Mouse (Mus musculus) C2C12 (cell line): ENCODE data around the gene Diras1.

Experiments used
- CEBPB ChIP-seq: IDR thresholded peaks from one replicate; pipeline ENCODE4 v1.6.1; 2011; ENCODE audit warnings: low read depth, mild to moderate bottlenecking, control low read depth, moderate library complexity
- CTCF ChIP-seq: IDR thresholded peaks from one replicate; pipeline ENCODE4 v1.5.1; 2011; ENCODE audit not compliant: control insufficient read depth, insufficient read depth, insufficient read length
- MAX ChIP-seq: IDR thresholded peaks from one replicate; pipeline ENCODE4 v1.6.1; 2011; ENCODE audit warnings: mild to moderate bottlenecking, control low read depth
- MYOD1 ChIP-seq: IDR thresholded peaks from one replicate; pipeline ENCODE4 v1.6.1; 2011; ENCODE audit warnings: low read depth; ENCODE audit not compliant: control insufficient read depth, insufficient read length
- USF1 ChIP-seq: IDR thresholded peaks from one replicate; pipeline ENCODE4 v1.6.1; 2011; ENCODE audit warnings: low read depth, mild to moderate bottlenecking, control low read depth, moderate library complexity

DNA sequence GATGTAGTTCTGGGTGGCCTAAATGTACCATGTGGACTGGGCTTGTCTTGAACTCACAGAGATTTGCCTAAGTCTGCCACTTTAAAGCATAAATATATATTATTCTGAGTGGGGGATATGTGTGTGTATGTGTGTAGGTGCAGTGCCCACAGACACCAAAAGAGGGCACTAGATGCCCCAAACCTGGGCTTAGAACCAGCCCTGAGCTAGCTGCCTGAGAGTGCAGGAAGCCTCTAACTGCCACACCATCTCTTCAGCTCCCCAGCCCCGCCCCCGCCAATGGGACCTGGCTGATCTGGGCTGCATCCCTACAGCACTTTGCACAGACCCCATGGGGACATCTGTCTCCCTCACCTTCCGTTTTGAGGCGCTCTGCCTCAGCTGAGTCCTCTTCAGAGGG lies 25.2 kb upstream of the Diras1 start:
- TF ChIP-seq CTCF (peak; percentile 17), MAX (no peak), USF1 (no peak), MYOD1 (no peak), CEBPB (no peak)
